Mouse (Mus musculus): ENCODE data around the gene Nrm.

Gene Nrm

GRCm38 (mm10) chr17:35905587-35905986 is 44.5 kb downstream of the Nrm start:
- no peak for DNase-seq (ENCODE audit: low spot score)

DNA sequence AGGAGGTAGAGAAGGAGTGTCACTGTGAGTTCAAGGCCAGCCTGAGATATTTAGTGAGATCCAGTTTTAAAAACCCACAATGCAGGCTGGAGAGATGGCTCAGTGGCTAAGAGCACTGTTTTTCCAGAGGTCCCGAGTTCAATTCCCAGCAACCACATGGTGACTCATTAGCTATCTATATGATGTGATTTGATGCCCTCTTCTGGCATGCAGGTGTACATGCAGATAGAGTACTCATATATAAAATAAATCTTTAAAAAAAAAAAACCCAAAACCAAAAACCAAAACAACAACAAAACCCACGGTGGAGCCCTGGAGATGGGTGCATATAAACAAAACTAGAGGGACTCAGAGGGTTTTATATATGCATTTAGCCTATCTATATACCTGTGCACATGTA is 46.5 kb downstream of the Nrm start:
- DNase-seq (ENCODE audit: low spot score): peak; percentile 27

- no peak for DNase-seq (ENCODE audit: low spot score)
These were observed 48.2 kb downstream of the Nrm start for GRCm38 (mm10) chr17:35909186-35909918.

DNA sequence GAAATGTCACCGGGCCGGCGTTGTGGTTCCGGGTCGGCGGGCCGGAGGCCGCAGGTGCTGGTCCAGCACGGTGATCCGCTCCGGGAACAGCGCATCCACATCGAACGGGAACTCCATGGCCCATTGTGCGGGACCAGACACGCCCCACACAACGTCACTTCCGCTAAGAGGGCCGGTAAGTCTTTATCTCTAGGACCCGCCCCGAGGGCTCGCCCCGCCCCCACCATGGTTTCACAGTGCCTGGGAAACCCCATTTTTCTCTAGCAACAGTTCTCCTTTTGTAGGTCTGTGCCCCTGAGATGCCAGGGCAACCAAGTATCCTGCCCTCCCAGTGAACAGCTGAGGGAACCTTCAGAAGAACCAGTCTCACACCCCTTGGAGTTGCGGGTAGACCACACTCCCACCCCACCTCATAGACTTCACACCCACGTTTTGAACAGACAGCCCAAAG is 48.8 kb downstream of the Nrm start, which contains the start of gene Atat1:
TSS of gene Atat1 (minus strand) at position 157 of the 451 bp plus-strand sequence.
- DNase-seq (ENCODE audit: low spot score): peak; percentile 89

- DNase-seq (ENCODE audit: low spot score): peak; percentile 43
These were observed 53.9 kb downstream of the Nrm start for GRCm38 (mm10) chr17:35914975-35915374.
